Mouse (Mus musculus): ENCODE measurements around the gene Gtf2h5. TPM values are rescaled to one million over a fixed set of nuclear protein-coding genes. Genes with fewer than 3 reads are reported as not detected.

Gene Gtf2h5
- polyA plus RNA-seq (2014; fragmentation: Nextera tagmentation; extraction: Ambion mirVana): 180 and 218 TPM in 2 replicates

DNA sequence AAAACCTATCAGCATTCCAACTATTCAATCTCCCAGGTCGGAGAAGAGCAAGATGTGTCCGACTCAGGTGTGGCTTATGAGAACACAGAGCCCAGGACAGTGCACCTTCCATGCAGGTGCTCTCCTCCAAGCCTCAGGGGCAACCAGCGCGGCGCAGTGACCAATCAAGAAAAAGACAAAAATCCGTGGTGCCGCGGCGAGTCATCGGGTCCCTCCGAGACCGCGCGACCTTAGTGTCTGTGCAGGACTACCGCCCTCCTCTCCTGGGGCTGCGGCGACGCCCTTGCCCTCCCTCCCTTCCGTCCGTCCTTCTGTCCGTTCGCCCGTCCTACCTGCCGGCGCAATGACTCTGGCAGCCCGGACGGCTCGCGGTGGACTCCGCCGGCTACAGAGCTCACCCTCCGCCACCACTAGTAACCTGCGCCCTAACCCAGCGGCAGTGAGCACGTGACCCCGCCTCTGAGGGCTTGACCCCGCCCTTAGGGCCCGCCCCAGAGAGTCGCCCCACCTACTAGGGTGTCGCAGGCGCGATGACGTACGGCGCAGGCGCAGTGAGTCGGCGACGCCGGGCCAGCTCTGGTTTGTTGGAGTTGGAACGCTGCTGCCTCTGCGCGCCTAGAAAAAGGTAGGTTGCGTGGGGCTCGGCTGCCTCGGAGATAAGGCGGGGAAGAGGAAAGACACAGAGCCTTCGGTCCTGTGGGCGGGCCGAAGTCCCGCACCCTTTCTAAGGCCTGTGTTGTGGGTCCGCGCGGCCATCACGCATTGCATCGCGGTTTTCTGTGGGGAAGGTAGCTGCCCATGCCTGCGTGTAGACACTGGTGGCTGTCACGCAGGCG is at the start of gene Gtf2h5, which contains the start of gene Serac1:
Gene Gtf2h5, plus strand, starts transcription at position 500 of the 836 bp plus-strand sequence.
Gene Serac1, minus strand, starts transcription at position 455 of the 836 bp plus-strand sequence.
- H3K36me3 ChIP-seq (ENCODE audit: control insufficient read depth, insufficient read depth, low read length): peaks cover 20% of the 10 kb centered on the region
- peaks cover 4% of the 10 kb centered on the region; the same call in 1 of the 2 replicates for H3K4me1 ChIP-seq (ENCODE audit: control insufficient read depth, insufficient read depth, low read length)

GRCm38 (mm10) chr17:6035661-6036060 is 43.9 kb upstream of the Gtf2h5 start:
- H3K36me3 ChIP-seq (ENCODE audit: control insufficient read depth, insufficient read depth, low read length): peaks cover 4% of the 10 kb centered on the region; the same call in 1 of the 2 replicates
- 0 out of 2 replicates have a peak, but pooled peaks cover 5% of the 10 kb centered on the region for H3K4me1 ChIP-seq (ENCODE audit: control insufficient read depth, insufficient read depth, low read length)
- no peak overlapping the region for H3K4me3 ChIP-seq (ENCODE audit: low read length)
- H3K9me3 ChIP-seq (ENCODE audit: control insufficient read depth, low read length): no peaks in the 10 kb centered on the region
- H3K9ac ChIP-seq (ENCODE audit: low read depth, low read length): no peak overlapping the region
- 65% methylated on average over 8 of the region's 8 CpGs for WGBS
- H3K27ac ChIP-seq (ENCODE audit: low read depth, low read length): no peak overlapping the region
- no peak for ATAC-seq (ENCODE audit: low FRiP score, low TSS enrichment)
- H3K4me2 ChIP-seq (replicated peaks; ENCODE audit: low read depth, low read length): no peak overlapping the region
- H3K27me3 ChIP-seq (ENCODE audit: control insufficient read depth, insufficient read depth, low read length): no peaks in the 10 kb centered on the region

More for the DNA sequence above, at the start of gene Gtf2h5, which contains the start of gene Serac1:
- H3K9ac ChIP-seq (ENCODE audit: low read depth, low read length): peak within 1 kb of the TSS; percentile 93
- peak; percentile 98 for ATAC-seq (ENCODE audit: low FRiP score, low TSS enrichment)
- no peaks in the 10 kb centered on the region for H3K27me3 ChIP-seq (ENCODE audit: control insufficient read depth, insufficient read depth, low read length)
- peak within 1 kb of the TSS; percentile 91 for H3K27ac ChIP-seq (ENCODE audit: low read depth, low read length)
- under 1% methylated on average over 70 of the region's 70 CpGs for WGBS
- H3K4me2 ChIP-seq (replicated peaks; ENCODE audit: low read depth, low read length): peak within 1 kb of the TSS; percentile 76
- H3K9me3 ChIP-seq (ENCODE audit: control insufficient read depth, low read length): no peaks in the 10 kb centered on the region
- peak within 1 kb of the TSS; percentile 84 for H3K4me3 ChIP-seq (ENCODE audit: low read length)

GRCm38 (mm10) chr17:6036458-6036857 is 43.1 kb upstream of the Gtf2h5 start:
- H3K36me3 ChIP-seq (ENCODE audit: control insufficient read depth, insufficient read depth, low read length): peaks cover 5% of the 10 kb centered on the region; the same call in 1 of the 2 replicates
- H3K27me3 ChIP-seq (ENCODE audit: control insufficient read depth, insufficient read depth, low read length): no peaks in the 10 kb centered on the region
- peak; percentile 32; the same call in 1 of the 2 replicates for ATAC-seq (ENCODE audit: low FRiP score, low TSS enrichment)
- WGBS: 76% methylated on average over 8 of the region's 8 CpGs
- H3K9ac ChIP-seq (ENCODE audit: low read depth, low read length): no peak overlapping the region
- no peak overlapping the region for H3K4me2 ChIP-seq (replicated peaks; ENCODE audit: low read depth, low read length)
- H3K4me3 ChIP-seq (ENCODE audit: low read length): no peak overlapping the region
- no peak overlapping the region for H3K27ac ChIP-seq (ENCODE audit: low read depth, low read length)
- 0 out of 2 replicates have a peak, but pooled peaks cover 5% of the 10 kb centered on the region for H3K4me1 ChIP-seq (ENCODE audit: control insufficient read depth, insufficient read depth, low read length)
- H3K9me3 ChIP-seq (ENCODE audit: control insufficient read depth, low read length): no peaks in the 10 kb centered on the region

GRCm38 (mm10) chr17:6036872-6037271 is 42.7 kb upstream of the Gtf2h5 start:
- H3K36me3 ChIP-seq (ENCODE audit: control insufficient read depth, insufficient read depth, low read length): peaks cover 7% of the 10 kb centered on the region; the same call in 1 of the 2 replicates
- no peak overlapping the region for H3K9ac ChIP-seq (ENCODE audit: low read depth, low read length)
- 33% methylated on average over 11 of the region's 11 CpGs for WGBS
- H3K27me3 ChIP-seq (ENCODE audit: control insufficient read depth, insufficient read depth, low read length): no peaks in the 10 kb centered on the region
- peak; percentile 57; the same call in 1 of the 2 replicates for ATAC-seq (ENCODE audit: low FRiP score, low TSS enrichment)
- no peaks in the 10 kb centered on the region for H3K9me3 ChIP-seq (ENCODE audit: control insufficient read depth, low read length)
- 0 out of 2 replicates have a peak, but pooled peaks cover 5% of the 10 kb centered on the region for H3K4me1 ChIP-seq (ENCODE audit: control insufficient read depth, insufficient read depth, low read length)
- no peak overlapping the region for H3K4me3 ChIP-seq (ENCODE audit: low read length)
- H3K4me2 ChIP-seq (replicated peaks; ENCODE audit: low read depth, low read length): no peak overlapping the region
- no peak overlapping the region for H3K27ac ChIP-seq (ENCODE audit: low read depth, low read length)

DNA sequence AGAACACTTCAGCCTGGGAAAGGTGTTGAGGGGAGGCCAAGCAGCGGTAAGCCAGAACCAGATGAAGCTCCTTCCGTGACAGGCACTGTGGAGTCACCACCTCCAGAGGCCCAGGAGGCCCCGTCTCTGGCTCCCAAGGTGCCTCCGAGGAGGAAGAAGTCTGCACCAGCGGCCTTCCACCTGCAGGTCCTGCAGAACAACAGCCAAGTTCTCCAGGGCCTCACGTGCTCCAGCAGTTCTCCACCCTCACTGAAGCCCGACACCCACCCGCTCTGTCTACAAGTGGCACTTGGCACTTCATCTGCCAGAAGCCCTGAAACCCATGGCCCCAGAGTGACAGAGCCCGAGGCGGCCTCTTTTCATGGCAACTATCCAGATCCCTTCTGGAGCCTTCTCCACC is 42.1 kb upstream of the Gtf2h5 start:
- H3K4me2 ChIP-seq (replicated peaks; ENCODE audit: low read depth, low read length): no peak overlapping the region
- H3K9me3 ChIP-seq (ENCODE audit: control insufficient read depth, low read length): no peaks in the 10 kb centered on the region
- H3K27ac ChIP-seq (ENCODE audit: low read depth, low read length): no peak overlapping the region
- 78% methylated on average over 10 of the region's 10 CpGs for WGBS
- no peak overlapping the region for H3K4me3 ChIP-seq (ENCODE audit: low read length)
- 0 out of 2 replicates have a peak, but pooled peaks cover 5% of the 10 kb centered on the region for H3K4me1 ChIP-seq (ENCODE audit: control insufficient read depth, insufficient read depth, low read length)
- no peak for ATAC-seq (ENCODE audit: low FRiP score, low TSS enrichment)
- H3K27me3 ChIP-seq (ENCODE audit: control insufficient read depth, insufficient read depth, low read length): no peaks in the 10 kb centered on the region
- no peak overlapping the region for H3K9ac ChIP-seq (ENCODE audit: low read depth, low read length)
- H3K36me3 ChIP-seq (ENCODE audit: control insufficient read depth, insufficient read depth, low read length): peaks cover 13% of the 10 kb centered on the region; the same call in 1 of the 2 replicates

DNA sequence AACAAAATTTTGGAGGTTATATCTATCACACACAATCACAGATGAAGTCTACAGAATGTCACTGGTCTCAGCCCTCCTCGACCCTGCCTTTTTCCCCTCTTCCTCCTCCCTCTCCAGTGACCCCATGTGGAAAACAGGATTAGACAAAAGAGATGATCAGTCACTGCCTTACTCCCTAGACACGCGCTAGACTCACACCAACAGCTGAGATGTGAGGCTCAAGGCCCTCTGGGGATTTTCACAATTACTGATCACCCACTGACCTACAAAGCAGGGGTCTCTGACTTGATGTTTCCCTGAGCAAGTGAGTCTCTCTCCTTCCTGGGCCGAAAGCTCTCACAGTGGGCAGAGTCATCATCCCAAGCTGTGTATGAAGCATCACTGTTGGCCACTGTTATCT is 26.8 kb upstream of the Gtf2h5 start:
- WGBS: 86% methylated on average over 4 of the region's 4 CpGs
- no peak for ATAC-seq (ENCODE audit: low FRiP score, low TSS enrichment)
- Histone ChIP-seq H3K9me3 (ENCODE audit: control insufficient read depth, low read length) (no peaks in the 10 kb centered on the region), H3K27ac (ENCODE audit: low read depth, low read length) (no peak overlapping the region), H3K36me3 (ENCODE audit: control insufficient read depth, insufficient read depth, low read length) (peaks cover 7% of the 10 kb centered on the region; the same call in 1 of the 2 replicates), H3K9ac (ENCODE audit: low read depth, low read length) (no peak overlapping the region), H3K4me2 (replicated peaks; ENCODE audit: low read depth, low read length) (no peak overlapping the region), H3K4me1 (ENCODE audit: control insufficient read depth, insufficient read depth, low read length) (no peaks in the 10 kb centered on the region), H3K4me3 (ENCODE audit: low read length) (no peak overlapping the region), H3K27me3 (ENCODE audit: control insufficient read depth, insufficient read depth, low read length) (no peaks in the 10 kb centered on the region)

GRCm38 (mm10) chr17:6054934-6055355 is 24.6 kb upstream of the Gtf2h5 start:
- no peaks in the 10 kb centered on the region for H3K9me3 ChIP-seq (ENCODE audit: control insufficient read depth, low read length)
- peaks cover 2% of the 10 kb centered on the region; the same call in 1 of the 2 replicates for H3K36me3 ChIP-seq (ENCODE audit: control insufficient read depth, insufficient read depth, low read length)
- no peak overlapping the region for H3K9ac ChIP-seq (ENCODE audit: low read depth, low read length)
- H3K4me1 ChIP-seq (ENCODE audit: control insufficient read depth, insufficient read depth, low read length): no peaks in the 10 kb centered on the region
- no peak for ATAC-seq (ENCODE audit: low FRiP score, low TSS enrichment)
- H3K4me3 ChIP-seq (ENCODE audit: low read length): no peak overlapping the region
- no peak overlapping the region for H3K27ac ChIP-seq (ENCODE audit: low read depth, low read length)
- H3K27me3 ChIP-seq (ENCODE audit: control insufficient read depth, insufficient read depth, low read length): no peaks in the 10 kb centered on the region
- WGBS: 21% methylated on average over 5 of the region's 5 CpGs
- H3K4me2 ChIP-seq (replicated peaks; ENCODE audit: low read depth, low read length): no peak overlapping the region

- Histone ChIP-seq H3K4me3 (ENCODE audit: low read length) (no peak overlapping the region), H3K36me3 (ENCODE audit: control insufficient read depth, insufficient read depth, low read length) (peaks cover 15% of the 10 kb centered on the region; the same call in 1 of the 2 replicates)
- no peak for ATAC-seq (ENCODE audit: low FRiP score, low TSS enrichment)
Observed at GRCm38 (mm10) chr17:6062793-6063192, 16.8 kb upstream of the Gtf2h5 start.

DNA sequence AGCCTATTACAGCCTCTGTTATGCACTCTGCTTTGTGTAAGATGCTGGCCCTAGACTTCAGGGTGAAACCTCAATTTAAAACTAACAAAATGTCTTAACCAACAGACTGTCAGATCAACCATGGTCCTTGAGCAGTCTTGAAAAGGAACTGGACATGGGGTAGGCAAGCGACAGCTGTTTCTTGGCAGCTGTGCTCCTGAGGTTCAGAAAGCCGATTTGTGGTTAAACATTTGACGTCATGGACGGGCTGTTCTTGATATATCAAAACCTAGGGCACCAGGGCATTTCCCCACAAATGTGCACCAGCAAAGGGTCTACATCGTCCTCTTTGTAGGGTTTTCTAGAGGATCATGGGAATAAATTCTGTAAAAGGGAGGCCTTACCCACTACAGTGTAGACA is 16.1 kb upstream of the Gtf2h5 start:
- Histone ChIP-seq H3K4me3 (ENCODE audit: low read length) (no peak overlapping the region), H3K9ac (ENCODE audit: low read depth, low read length) (no peak overlapping the region), H3K27ac (ENCODE audit: low read depth, low read length) (no peak overlapping the region), H3K27me3 (ENCODE audit: control insufficient read depth, insufficient read depth, low read length) (no peaks in the 10 kb centered on the region), H3K4me2 (replicated peaks; ENCODE audit: low read depth, low read length) (no peak overlapping the region), H3K4me1 (ENCODE audit: control insufficient read depth, insufficient read depth, low read length) (no peaks in the 10 kb centered on the region), H3K9me3 (ENCODE audit: control insufficient read depth, low read length) (no peaks in the 10 kb centered on the region), H3K36me3 (ENCODE audit: control insufficient read depth, insufficient read depth, low read length) (peaks cover 15% of the 10 kb centered on the region; the same call in 1 of the 2 replicates)
- WGBS: 86% methylated on average over 5 of the region's 5 CpGs
- no peak for ATAC-seq (ENCODE audit: low FRiP score, low TSS enrichment)

More at GRCm38 (mm10) chr17:6062793-6063192, 16.8 kb upstream of the Gtf2h5 start:
- Histone ChIP-seq H3K27me3 (ENCODE audit: control insufficient read depth, insufficient read depth, low read length) (no peaks in the 10 kb centered on the region), H3K27ac (ENCODE audit: low read depth, low read length) (no peak overlapping the region), H3K4me2 (replicated peaks; ENCODE audit: low read depth, low read length) (no peak overlapping the region), H3K9ac (ENCODE audit: low read depth, low read length) (no peak overlapping the region), H3K4me1 (ENCODE audit: control insufficient read depth, insufficient read depth, low read length) (no peaks in the 10 kb centered on the region), H3K9me3 (ENCODE audit: control insufficient read depth, low read length) (no peaks in the 10 kb centered on the region)
- 66% methylated on average over 8 of the region's 8 CpGs for WGBS

All from kidney, embryonic 14.5 days (tissue).